Mouse (Mus musculus) layer of hippocampus, adult 2 months (tissue): ENCODE measurements around the gene Ghdc. TPM values are rescaled to one million over a fixed set of nuclear protein-coding genes. Genes with fewer than 3 reads are reported as not detected.

ENCODE experiments used
- DNase-seq, 2 experiments: peaks; one replicate each; pipeline ENCODE4 v3.0.0; 2022; ENCODE audit warnings: low spot score in 2 of 2
- H3K27ac ChIP-seq: fragments of 200-600 bp; 2 replicates; pipeline ENCODE4 v1.8.1; 2022
- H3K4me3 ChIP-seq: fragments of 200-600 bp; 2 replicates; pipeline ENCODE4 v1.8.1; 2022; ENCODE audit warnings: mild to moderate bottlenecking
- CTCF ChIP-seq: fragments of 200-600 bp; conservative IDR thresholded peaks from 2 replicates; pipeline ENCODE4 v1.8.1; 2022; ENCODE audit warnings: antibody characterized with exemption, mild to moderate bottlenecking, moderate library complexity
- total RNA-seq, 2 experiments: library from RNA; stranded (reverse); gene quantifications; 2 replicates each; pipeline ENCODE4 v1.2.3; 2021

Ghdc gene
- total RNA-seq, 2 experiments from 2014 or later = 4.3 to 5.2 TPM

DNA sequence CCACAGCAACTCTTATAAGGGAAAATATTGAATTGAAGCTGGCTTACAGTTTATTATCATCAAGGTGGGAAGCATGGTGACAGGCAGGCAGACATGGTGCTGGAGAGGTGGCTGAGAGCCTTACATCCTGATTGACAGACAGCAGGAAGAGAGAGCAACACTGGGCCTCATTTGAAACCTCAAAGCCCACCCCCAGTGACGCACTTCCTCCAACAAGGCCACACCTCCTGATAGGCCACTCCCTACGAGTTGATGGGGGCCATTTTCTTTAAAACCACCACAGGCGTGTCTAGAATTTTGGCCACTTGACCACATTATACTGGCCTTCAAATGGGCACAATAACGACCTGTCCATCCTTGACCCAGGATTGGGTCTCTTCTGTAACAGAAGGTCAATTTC lies 3.5 kb upstream of the Ghdc start:
- no peak overlapping the region for H3K27ac ChIP-seq
- H3K4me3 ChIP-seq = no peak overlapping the region
- TF ChIP-seq CTCF = no peak
- no peak for DNase-seq

- TF ChIP-seq CTCF = no peak
- Histone ChIP-seq H3K27ac (peak overlapping the region; percentile 87), H3K4me3 (peak overlapping the region; percentile 66)
- no peak for DNase-seq
These were observed 777 bp downstream of the Ghdc start for GRCm38 (mm10) chr11:100769980-100770379.

- no peak overlapping the region for H3K4me3 ChIP-seq
- TF ChIP-seq CTCF = no peak
- no peak overlapping the region for H3K27ac ChIP-seq
- no peak for DNase-seq
These were observed 2.9 kb downstream of the Ghdc start for GRCm38 (mm10) chr11:100767871-100768270.

DNA sequence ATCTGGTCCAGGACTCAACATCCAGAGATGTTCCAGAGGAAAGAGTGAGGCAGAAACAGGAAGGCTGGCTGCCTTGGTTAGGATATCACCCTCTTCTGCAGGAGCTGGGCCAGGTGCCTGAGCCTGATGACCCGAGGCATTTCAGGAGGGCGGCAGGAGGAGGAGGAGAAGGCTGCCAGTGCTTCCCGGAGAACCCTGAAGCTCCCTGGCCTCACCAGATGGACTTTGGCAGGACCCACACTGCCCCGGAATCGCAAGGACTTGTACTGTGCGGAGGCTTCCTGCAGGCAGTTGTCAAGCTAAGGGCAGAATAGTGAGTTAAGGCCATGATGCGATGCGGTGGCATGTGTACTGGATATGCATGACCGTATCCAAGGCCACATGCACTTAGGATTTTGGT lies 4.0 kb downstream of the Ghdc start:
- no peak for TF ChIP-seq CTCF
- Histone ChIP-seq H3K27ac (no peak overlapping the region), H3K4me3 (no peak overlapping the region)
- no peak for DNase-seq

- Histone ChIP-seq H3K4me3 (peak within 1 kb of the TSS; percentile 56), H3K27ac (peak within 1 kb of the TSS; percentile 21)
- no peak for DNase-seq
- TF ChIP-seq CTCF = no peak
These were observed 7.9 kb downstream of the Ghdc start, which contains the start of gene Hcrt for GRCm38 (mm10) chr11:100762831-100763230. Gene Hcrt, minus strand, starts transcription at chr11:100762931.

GRCm38 (mm10) chr11:100761547-100762045 lies 9.2 kb downstream of the Ghdc start:
- Histone ChIP-seq H3K27ac (peak overlapping the region; percentile 21), H3K4me3 (peak overlapping the region; percentile 56)
- TF ChIP-seq CTCF = peak; percentile 89
- DNase-seq = peak; percentile 75 to 85

GRCm38 (mm10) chr11:100759611-100760233 lies 11.0 kb downstream of the Ghdc start, which contains the start of gene Kcnh4:
Gene Kcnh4, minus strand, starts transcription at chr11:100759942.
- H3K4me3 ChIP-seq = peak within 1 kb of the TSS; percentile 56
- peak; percentile 88 to 90 for DNase-seq
- peak; percentile 63 for TF ChIP-seq CTCF
- H3K27ac ChIP-seq = peak within 1 kb of the TSS; percentile 62; the same call in 1 of the 2 replicates

GRCm38 (mm10) chr11:100758707-100759610 lies 11.8 kb downstream of the Ghdc start:
- no peak for TF ChIP-seq CTCF
- Histone ChIP-seq H3K4me3 (peak overlapping the region; percentile 56), H3K27ac (peak overlapping the region; percentile 62; the same call in 1 of the 2 replicates)
- no peak for DNase-seq

GRCm38 (mm10) chr11:100757566-100757965 lies 13.2 kb downstream of the Ghdc start:
- DNase-seq = no peak
- no peak overlapping the region for H3K4me3 ChIP-seq
- no peak for TF ChIP-seq CTCF

GRCm38 (mm10) chr11:100756476-100756875 lies 14.3 kb downstream of the Ghdc start:
- no peak for DNase-seq
- H3K27ac ChIP-seq = no peak overlapping the region
- TF ChIP-seq CTCF = no peak
- no peak overlapping the region for H3K4me3 ChIP-seq

More at GRCm38 (mm10) chr11:100757566-100757965, 13.2 kb downstream of the Ghdc start:
- H3K27ac ChIP-seq = no peak overlapping the region

- Histone ChIP-seq H3K4me3 (no peak overlapping the region), H3K27ac (peak overlapping the region; percentile 75)
- no peak for DNase-seq
- no peak for TF ChIP-seq CTCF
These were observed 16.1 kb downstream of the Ghdc start for GRCm38 (mm10) chr11:100754693-100755057.

DNA sequence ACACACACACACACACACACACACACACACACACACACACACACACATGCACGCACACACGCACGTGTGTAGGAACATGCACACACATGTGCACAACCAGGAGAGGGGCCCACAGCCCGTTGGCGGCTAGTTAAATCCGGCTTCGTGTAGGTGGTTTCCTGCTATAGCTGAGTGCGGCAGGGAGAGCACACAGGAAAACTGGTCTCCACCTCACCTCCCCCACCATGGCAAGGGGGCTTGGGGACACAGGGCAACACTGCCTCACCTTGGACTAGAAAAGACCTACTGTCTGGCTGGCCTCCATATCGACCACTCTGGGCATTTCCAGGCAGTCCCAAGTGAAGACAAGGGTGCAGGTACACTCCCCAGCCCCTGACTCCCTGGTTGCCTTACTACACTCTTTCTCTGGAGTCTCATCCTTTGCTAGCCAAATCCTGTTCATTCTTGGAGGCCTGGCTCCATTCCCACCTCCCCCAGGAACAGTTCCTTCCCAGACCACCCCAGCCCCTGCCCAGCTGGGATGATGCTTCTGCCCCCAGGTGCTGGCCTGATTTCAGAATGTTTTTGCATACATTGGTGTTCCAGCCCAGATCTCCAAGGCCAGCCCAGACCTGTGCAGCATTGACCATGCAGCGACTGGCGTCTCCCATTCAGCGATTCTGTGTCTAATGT lies 16.6 kb downstream of the Ghdc start:
- H3K27ac ChIP-seq = peak overlapping the region; percentile 75
- no peak for DNase-seq
- no peak overlapping the region for H3K4me3 ChIP-seq
- TF ChIP-seq CTCF = no peak

GRCm38 (mm10) chr11:100752294-100752693 lies 18.5 kb downstream of the Ghdc start:
- no peak overlapping the region for H3K27ac ChIP-seq
- no peak for DNase-seq
- no peak for TF ChIP-seq CTCF
- H3K4me3 ChIP-seq = no peak overlapping the region
